Mouse (Mus musculus) embryonic facial prominence, embryonic 14.5 days (tissue): ENCODE data around the gene Fhod1. TPM values are rescaled to one million over a fixed set of nuclear protein-coding genes. Genes with fewer than 3 reads are reported as not detected.
"Not testable (repeated sequence)": the region's sequence is repeated elsewhere in the genome, so short reads cannot be mapped to it uniquely, and the experiment has no call there.

ENCODE experiments used
- ATAC-seq: fragments of 200-750 bp; cut with Nextera tagmentation; 2 replicates; pipeline ENCODE4 v1.8.0; 2017; ENCODE audit warnings: low read depth, moderate number of reproducible peaks, moderate TSS enrichment
- DNase-seq: peaks from one replicate; pipeline ENCODE4 v3.0.0-alpha.2; 2015; ENCODE audit warnings: low spot score
- H3K27ac ChIP-seq: fragments of 300-500 bp; sonication (generic); replicated peaks from 2 replicates; pipeline ENCODE4 v1.5.1; 2014; ENCODE audit warnings: low read depth, mild to moderate bottlenecking, low read length, moderate library complexity
- H3K27me3 ChIP-seq: fragments of 300-500 bp; sonication (generic); replicated peaks from 2 replicates; pipeline ENCODE4 v1.6.1; 2014; ENCODE audit warnings: low read length; ENCODE audit not compliant: control insufficient read depth, insufficient read depth
- H3K36me3 ChIP-seq: fragments of 300-500 bp; sonication (generic); 2 replicates; pipeline ENCODE4 v1.6.1; 2014; ENCODE audit warnings: low read length, mixed read lengths; ENCODE audit not compliant: control insufficient read depth, insufficient read depth
- H3K4me1 ChIP-seq: fragments of 300-500 bp; sonication (generic); 2 replicates; pipeline ENCODE4 v1.6.1; 2014; ENCODE audit warnings: antibody characterized with exemption, low read length; ENCODE audit not compliant: control insufficient read depth, insufficient read depth
- H3K4me2 ChIP-seq: fragments of 300-500 bp; sonication (generic); 2 replicates; pipeline ENCODE4 v1.6.1; 2014; ENCODE audit warnings: low read depth, mild to moderate bottlenecking, low read length, moderate library complexity, mixed read lengths
- H3K4me3 ChIP-seq: fragments of 300-500 bp; sonication (generic); 2 replicates; pipeline ENCODE4 v1.5.1; 2014; ENCODE audit warnings: low read depth, mild to moderate bottlenecking, low read length
- H3K9ac ChIP-seq: fragments of 300-500 bp; sonication (generic); 2 replicates; pipeline ENCODE4 v1.6.1; 2014; ENCODE audit warnings: low read depth, mild to moderate bottlenecking, low read length, moderate library complexity, mixed read lengths
- H3K9me3 ChIP-seq: fragments of 300-500 bp; sonication (generic); 2 replicates; pipeline ENCODE4 v1.6.1; 2016; ENCODE audit warnings: low read length; ENCODE audit not compliant: control insufficient read depth
- WGBS: fragments of 180-500 bp; shearing (Covaris S2); extraction: QIAGEN DNeasy Blood & Tissue Kit; methylation state at CpG from one replicate; pipeline ENCODE4 v1.1.7; 2014; 5-methylcytosine and 5-hydroxymethylcytosine counted together
- polyA plus RNA-seq: library from polyadenylated mRNA; unstranded; fragments of >200 nt; fragmentation: Nextera tagmentation; extraction: Ambion mirVana; gene quantifications from 2 replicates; pipeline ENCODE4 v1.2.1, GENCODE M21; 2014

Gene Fhod1
- polyA plus RNA-seq, 1 experiment from 2014 or later = 2.7 TPM

DNA sequence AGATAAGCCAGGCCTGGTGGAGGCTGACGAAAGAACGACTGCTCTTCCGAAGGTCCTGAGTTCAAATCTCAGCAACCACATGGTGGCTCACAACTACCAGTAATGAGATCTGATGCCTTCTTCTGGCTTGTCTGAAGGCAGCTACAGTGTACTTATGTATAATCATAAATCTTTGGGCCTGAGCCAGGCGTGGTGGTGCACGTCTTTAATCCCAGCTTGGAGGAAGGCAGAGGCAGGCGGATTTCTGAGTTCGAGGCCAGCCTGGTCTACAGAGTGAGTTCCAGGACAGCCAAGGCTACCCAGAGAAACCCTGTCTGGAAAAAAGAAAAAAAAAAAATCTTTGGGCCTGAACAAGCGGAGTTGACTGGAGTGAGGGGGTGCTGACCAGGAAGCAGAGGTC, 56.4 kb downstream of the Fhod1 start:
- not testable (repeated sequence) for H3K4me1 ChIP-seq, ATAC-seq, H3K27ac ChIP-seq, DNase-seq, H3K9me3 ChIP-seq, H3K9ac ChIP-seq, H3K4me3 ChIP-seq, H3K36me3 ChIP-seq, H3K4me2 ChIP-seq
- 83% methylated on average over 8 of the region's 8 CpGs for WGBS
- H3K27me3 ChIP-seq = peaks cover 11% of the 10 kb centered on the region

DNA sequence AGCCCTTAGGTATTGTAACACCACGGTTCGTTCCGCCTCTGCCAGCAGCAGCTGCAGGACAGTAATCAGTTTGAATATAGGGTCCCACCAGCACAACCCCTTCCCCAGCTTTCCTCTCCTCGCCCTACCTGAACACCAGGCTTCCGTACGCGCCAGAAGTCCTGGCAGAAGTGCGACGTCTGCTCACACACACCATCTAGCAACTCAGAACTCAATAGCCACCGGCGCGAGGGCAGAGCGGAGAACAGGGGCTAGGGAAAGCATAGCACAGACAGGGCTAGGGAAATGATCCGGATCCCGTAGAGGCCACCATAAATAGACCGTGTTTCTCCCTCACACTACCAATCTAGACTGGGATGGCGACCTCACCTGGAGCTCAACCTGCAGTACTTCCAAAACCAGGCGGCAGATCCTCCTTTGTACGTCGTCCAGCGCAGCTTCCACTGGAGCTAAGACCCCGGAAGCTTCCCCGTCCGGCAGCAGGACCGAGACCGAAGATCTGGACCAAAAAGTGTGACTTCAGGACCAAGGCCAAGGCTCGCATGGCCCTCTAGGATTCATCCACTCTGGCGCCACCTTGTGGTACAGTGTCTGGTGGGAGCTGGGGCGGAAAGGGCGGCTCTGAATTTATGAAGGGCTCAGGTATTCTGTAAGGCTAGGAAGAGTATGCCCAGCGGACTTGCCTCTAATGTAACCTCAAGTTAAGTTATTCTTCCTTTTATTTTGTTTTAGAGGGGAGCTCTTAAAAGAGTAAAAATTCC, 57.0 kb downstream of the Fhod1 start:
- H3K27me3 ChIP-seq = peaks cover 11% of the 10 kb centered on the region
- no peak overlapping the region for H3K9ac ChIP-seq
- 0 out of 2 replicates have a peak, but pooled peaks cover under 1% of the 10 kb centered on the region for H3K36me3 ChIP-seq
- ATAC-seq (no peak), DNase-seq (peak; percentile 90)
- H3K27ac ChIP-seq = no peak overlapping the region
- H3K4me1 ChIP-seq = peaks cover 9% of the 10 kb centered on the region; the same call in 1 of the 2 replicates
- WGBS = 6% methylated on average over 31 of the region's 31 CpGs
- H3K9me3 ChIP-seq = no peaks in the 10 kb centered on the region
- peak overlapping the region; percentile 57; the same call in 1 of the 2 replicates for H3K4me3 ChIP-seq
- H3K4me2 ChIP-seq = peak overlapping the region; percentile 64

DNA sequence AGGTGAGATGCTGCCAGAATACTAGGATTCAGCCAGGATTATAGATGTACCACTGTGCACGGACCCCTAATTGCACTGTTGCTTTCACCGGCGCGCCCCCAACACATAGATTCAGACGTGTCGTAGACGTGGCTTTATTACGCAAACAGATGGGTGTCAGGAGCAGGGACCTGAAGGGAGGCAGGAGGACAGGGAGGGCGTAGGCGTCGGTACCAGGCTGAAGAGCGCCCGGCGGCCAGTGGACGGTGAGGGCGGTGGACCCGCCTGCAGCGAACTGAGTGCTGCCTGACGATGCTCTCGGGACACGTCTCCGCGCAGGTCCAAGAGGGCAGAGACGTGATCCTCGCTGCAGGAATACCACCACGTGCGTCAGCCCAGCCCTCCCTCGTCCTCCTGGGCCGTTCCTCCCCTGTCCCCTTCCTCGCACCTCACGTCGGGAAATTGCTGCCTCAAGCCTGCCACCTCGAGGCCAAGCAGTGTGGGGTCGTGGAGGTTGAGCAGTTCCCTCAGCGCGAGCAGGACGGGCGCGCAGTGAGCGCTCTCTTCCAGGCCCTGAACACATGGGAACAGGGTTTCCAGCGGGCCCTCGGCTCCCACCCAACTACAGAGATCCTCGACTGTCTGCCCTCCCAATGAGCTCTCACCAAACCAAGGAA, 57.8 kb downstream of the Fhod1 start, which contains the start of gene 4931428F04Rik:
4931428F04Rik (minus strand) TSS at position 60 of the 656 bp plus-strand sequence.
- 2% methylated on average over 24 of the region's 43 CpGs for WGBS
- peak within 1 kb of the TSS; percentile 68 for H3K9ac ChIP-seq
- peak within 1 kb of the TSS; percentile 64 for H3K4me2 ChIP-seq
- H3K9me3 ChIP-seq = no peaks in the 10 kb centered on the region
- 0 out of 2 replicates have a peak, but pooled peaks cover 6% of the 10 kb centered on the region for H3K36me3 ChIP-seq
- peak within 1 kb of the TSS; percentile 57 for H3K4me3 ChIP-seq
- peaks cover 11% of the 10 kb centered on the region for H3K27me3 ChIP-seq
- ATAC-seq = peak; percentile 17; the same call in 1 of the 2 replicates
- peaks cover 9% of the 10 kb centered on the region; the same call in 1 of the 2 replicates for H3K4me1 ChIP-seq
- peak within 1 kb of the TSS; percentile 76 for H3K27ac ChIP-seq
- DNase-seq = peak; percentile 51

DNA sequence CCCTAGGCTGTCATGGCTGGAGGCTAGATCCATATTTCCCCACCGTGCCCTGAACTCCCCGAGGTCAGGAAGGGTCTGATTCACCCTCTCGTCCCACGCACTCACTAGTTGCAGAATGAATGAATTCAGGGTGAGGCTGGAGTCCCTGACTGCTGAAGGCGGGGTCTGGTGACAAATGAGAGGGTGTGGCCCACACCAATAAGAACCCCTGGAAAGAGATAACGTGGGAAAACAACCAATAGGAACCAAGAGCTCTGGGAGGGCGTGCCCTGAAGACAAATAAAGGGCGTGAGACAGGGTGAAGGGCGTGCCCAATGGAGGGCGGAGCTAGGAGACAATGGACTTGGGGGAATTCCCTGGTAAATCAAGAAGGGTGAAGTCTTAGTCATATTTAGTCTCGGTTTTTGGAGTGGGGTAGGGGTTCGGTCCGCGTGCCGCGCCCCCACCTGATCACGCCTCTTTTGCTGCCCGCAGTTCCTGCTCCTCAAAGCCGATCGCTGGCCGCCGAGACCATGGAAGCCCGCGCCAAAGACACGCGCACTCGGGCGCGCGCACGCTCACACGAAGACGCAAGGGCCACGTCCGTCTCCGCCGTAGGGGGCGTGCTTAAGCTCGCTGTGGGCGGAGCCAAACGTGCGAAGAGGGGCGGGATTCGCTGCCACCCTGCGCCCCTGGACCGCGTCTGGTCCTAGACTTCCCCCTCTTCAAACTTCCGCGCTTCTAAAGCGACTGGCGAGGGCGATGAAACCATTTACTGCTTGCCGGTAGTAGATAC, 58.6 kb downstream of the Fhod1 start:
- WGBS = under 1% methylated on average over 30 of the region's 53 CpGs
- H3K27ac ChIP-seq = peak overlapping the region; percentile 76
- H3K27me3 ChIP-seq = peaks cover 11% of the 10 kb centered on the region
- DNase-seq (peak; percentile 98), ATAC-seq (peak; percentile 94)
- peak overlapping the region; percentile 64 for H3K4me2 ChIP-seq
- H3K9me3 ChIP-seq = no peaks in the 10 kb centered on the region
- H3K4me3 ChIP-seq = peak overlapping the region; percentile 57
- H3K4me1 ChIP-seq = peaks cover 9% of the 10 kb centered on the region; the same call in 1 of the 2 replicates
- peak overlapping the region; percentile 68 for H3K9ac ChIP-seq
- H3K36me3 ChIP-seq = 0 out of 2 replicates have a peak, but pooled peaks cover 6% of the 10 kb centered on the region

DNA sequence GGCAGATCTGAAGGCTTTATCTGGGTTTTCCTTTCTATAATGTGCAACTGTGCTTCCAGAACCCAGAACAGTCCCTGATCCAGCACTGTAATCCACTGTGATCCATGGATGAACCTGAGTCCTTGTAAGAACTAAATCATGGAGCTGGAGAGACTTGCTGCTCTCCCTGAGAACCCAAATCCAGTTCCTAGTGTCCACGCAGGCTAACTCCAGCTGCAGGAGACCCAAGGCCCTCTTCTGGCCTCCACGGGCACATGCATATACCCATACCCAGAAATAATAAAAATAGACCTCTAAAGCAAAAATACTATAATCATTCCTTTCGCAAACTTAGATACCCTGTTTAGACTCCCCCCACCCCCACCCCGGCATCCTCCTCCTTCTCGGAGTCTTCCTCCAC, 59.5 kb downstream of the Fhod1 start:
- Histone ChIP-seq H3K9ac (no peak overlapping the region; the same call in 1 of the 2 replicates), H3K27me3 (peaks cover 11% of the 10 kb centered on the region), H3K4me1 (peaks cover 9% of the 10 kb centered on the region; the same call in 1 of the 2 replicates), H3K4me2 (peak overlapping the region; percentile 64), H3K36me3 (0 out of 2 replicates have a peak, but pooled peaks cover 8% of the 10 kb centered on the region), H3K9me3 (no peaks in the 10 kb centered on the region), H3K27ac (no peak overlapping the region), H3K4me3 (peak overlapping the region; percentile 57; the same call in 1 of the 2 replicates)
- WGBS = 93% methylated on average over 5 of the region's 5 CpGs
- no peak for ATAC-seq
- DNase-seq = no peak

DNA sequence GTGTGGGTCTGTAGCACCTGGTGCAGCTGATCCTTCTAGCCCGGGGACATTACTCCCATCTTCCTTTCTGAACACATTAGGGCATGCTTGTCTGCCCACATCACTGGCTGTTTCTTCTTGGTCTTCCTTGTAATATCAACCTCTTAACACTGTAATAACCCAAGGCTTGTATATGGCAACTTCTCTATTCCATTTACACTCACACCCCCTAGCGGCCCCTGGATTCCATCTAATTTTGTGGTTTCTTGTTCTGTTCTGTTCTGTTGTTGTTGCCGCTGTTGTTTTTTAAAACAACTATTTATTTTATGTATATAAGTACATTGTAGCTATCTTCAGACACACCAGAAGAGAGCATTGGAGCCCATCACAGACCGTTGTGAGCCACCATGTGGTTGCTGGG, 60.8 kb downstream of the Fhod1 start:
- H3K36me3 ChIP-seq = peaks cover 13% of the 10 kb centered on the region; the same call in 1 of the 2 replicates
- no peak overlapping the region for H3K9ac ChIP-seq
- H3K4me2 ChIP-seq = no peak overlapping the region
- DNase-seq (no peak), ATAC-seq (no peak)
- WGBS = 85% methylated on average over 4 of the region's 4 CpGs
- peaks cover 11% of the 10 kb centered on the region for H3K27me3 ChIP-seq
- no peaks in the 10 kb centered on the region for H3K9me3 ChIP-seq
- peaks cover 9% of the 10 kb centered on the region; the same call in 1 of the 2 replicates for H3K4me1 ChIP-seq
- no peak overlapping the region for H3K27ac ChIP-seq
- no peak overlapping the region for H3K4me3 ChIP-seq

DNA sequence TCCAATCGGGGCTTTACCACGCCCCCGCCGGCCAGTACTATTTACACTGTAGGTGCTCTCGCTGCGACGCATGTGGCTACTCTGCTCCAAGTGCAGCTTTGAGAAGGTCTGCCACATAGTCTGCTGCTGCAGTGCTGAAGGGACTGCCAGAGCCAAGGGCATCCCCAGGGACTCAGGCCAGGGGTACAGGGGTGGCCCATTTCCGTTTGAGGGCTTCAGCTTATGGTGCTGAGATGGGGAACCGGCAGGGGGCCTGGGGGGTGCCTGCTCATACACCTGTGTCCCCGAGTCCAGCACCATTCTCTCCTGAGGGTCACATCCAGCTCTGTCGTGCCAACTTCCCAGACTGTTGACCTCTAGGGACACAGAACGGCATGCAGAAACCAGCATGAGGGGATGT, 62.2 kb downstream of the Fhod1 start:
- ATAC-seq (no peak), DNase-seq (no peak)
- Histone ChIP-seq H3K27me3 (peaks cover 8% of the 10 kb centered on the region), H3K27ac (no peak overlapping the region), H3K9ac (no peak overlapping the region), H3K4me2 (no peak overlapping the region), H3K4me3 (no peak overlapping the region), H3K9me3 (no peaks in the 10 kb centered on the region), H3K36me3 (peaks cover 13% of the 10 kb centered on the region; the same call in 1 of the 2 replicates), H3K4me1 (peaks cover 6% of the 10 kb centered on the region; the same call in 1 of the 2 replicates)
- WGBS = 52% methylated on average over 12 of the region's 12 CpGs

- 0 out of 2 replicates have a peak overlapping the region, but pooled peaks have one; percentile 4 for H3K9ac ChIP-seq
- H3K27ac ChIP-seq = no peak overlapping the region
- no peak overlapping the region for H3K4me2 ChIP-seq
- 29% methylated on average over 23 of the region's 23 CpGs for WGBS
- H3K4me3 ChIP-seq = no peak overlapping the region
- peak; percentile 58 for ATAC-seq
- peaks cover 8% of the 10 kb centered on the region for H3K4me1 ChIP-seq
- H3K27me3 ChIP-seq = peaks cover 21% of the 10 kb centered on the region
- H3K36me3 ChIP-seq = peaks cover 13% of the 10 kb centered on the region; the same call in 1 of the 2 replicates
- DNase-seq = peak; percentile 37
- H3K9me3 ChIP-seq = no peaks in the 10 kb centered on the region
These were observed 64.7 kb downstream of the Fhod1 start for GRCm38 (mm10) chr8:105283074-105283473.
